Mouse (Mus musculus): Measurements from ENCODE around the gene Gm38394.

- no peak for TF ChIP-seq CTCF (IDR thresholded peaks at IDR 0.05; ENCODE audit: extremely low read depth, insufficient read depth, low read length)
- TF ChIP-seq POLR2A (IDR thresholded peaks at IDR 0.05; ENCODE audit: extremely low read depth, insufficient read depth, low read length): no peak
Measured at GRCm38 (mm10) chr1:133709292-133709691, 48.2 kb upstream of the Gm38394 start.

Measured in cortical plate, adult 2 months (tissue).